Mouse (Mus musculus) v-Abl transformed pro-B cells (cell line): ENCODE results near the gene Mchr1.

ENCODE experiments used
- in situ Hi-C, 2 experiments: fragments of 400-800 bp; cut with MboI; formaldehyde crosslinking; loops; one replicate each; pipeline ENCODE4 v1.15.1; 2025; ENCODE audit not compliant: unreplicated experiment in 2 of 2

The Mchr1 gene

DNA sequence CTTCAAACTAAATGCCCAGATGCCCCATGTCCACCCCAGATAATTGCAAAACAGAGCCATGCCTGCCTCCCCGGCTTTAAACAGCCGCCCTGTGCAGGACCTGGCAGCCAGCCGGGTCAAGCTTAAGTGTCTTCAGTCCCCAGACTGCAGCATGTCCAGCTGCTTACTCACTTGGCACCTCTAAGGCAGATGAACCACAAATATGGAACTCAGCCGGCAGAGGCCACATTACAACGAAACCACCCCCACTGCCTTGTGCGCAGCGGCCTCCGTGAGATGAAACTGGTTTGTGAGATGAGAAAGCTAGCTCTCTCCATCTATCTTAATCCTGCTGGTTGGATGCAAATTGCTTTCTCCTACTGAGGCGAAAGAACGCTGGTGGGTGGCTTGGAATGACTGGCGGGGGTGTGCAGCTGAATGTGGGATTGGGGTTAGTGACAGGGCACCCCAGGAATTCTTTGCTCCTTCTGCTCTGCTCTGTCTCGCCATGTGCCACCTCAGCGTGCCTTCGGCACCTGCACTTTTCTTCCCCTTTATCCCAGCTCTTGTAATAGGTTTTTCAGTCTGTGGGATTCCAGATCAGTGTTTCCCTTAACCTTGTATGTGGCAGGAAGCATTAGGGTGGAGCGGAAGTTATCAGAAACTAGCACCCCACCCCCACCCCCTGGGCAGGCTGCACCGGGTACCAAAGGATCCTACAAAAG lies 29.2 kb downstream of the Mchr1 start:
- in situ Hi-C loops = no loop called here

DNA sequence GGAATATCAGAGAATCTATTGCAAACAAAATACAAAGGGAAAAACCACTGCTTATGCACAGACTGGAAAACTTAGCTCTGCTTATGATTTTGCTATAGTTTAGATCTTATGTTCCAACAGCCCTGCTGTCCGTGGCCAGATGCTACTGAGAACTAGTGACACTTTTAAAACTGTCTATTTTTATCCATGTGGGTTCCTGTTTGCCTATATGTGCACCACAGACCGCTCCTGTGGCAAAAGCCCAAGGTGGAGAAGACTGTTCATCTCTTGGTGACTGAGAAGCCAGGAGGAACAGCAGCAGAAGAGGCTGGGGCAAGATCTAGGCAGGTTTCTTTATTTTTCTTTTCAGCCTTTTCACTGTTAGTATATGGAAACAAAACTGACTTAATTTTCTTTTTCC lies 32.1 kb downstream of the Mchr1 start:
- in situ Hi-C loops = no loop called here

DNA sequence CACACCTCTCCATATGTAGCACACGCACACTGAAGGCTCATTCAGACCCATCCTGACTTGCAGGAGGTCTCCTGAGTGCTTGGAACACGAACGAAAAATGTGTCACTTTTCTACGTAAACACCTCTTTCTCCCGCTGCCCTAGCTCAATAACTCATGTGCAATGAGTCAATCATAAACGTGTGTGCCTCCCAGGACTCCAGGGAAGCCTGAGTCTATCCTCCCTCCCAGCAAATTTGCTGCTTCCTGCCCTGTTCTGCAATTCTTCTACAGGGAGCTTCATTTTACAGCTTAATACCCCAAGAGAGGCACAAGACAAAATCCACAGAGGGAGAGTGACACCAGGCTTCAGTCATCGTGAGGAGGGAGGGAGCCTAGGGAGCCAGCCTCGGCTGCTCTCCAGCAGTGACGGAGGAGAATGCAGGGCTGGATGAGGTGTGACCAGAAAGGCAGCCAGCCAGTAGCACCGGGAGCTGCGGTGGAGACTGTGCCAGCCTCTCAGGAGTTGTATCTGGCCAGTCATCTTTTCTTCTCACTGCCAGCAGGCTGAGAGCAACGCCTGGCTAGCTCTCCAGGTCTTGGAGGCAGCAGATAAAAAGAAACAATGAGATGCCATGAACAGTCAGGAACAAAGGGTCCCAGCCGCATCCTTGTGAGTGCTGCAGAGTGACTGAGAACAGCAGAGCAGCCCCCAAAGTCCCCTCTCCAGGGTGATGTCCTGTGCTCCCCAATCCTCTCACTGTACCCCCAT lies 37.2 kb downstream of the Mchr1 start:
- in situ Hi-C loops = no loop called here

DNA sequence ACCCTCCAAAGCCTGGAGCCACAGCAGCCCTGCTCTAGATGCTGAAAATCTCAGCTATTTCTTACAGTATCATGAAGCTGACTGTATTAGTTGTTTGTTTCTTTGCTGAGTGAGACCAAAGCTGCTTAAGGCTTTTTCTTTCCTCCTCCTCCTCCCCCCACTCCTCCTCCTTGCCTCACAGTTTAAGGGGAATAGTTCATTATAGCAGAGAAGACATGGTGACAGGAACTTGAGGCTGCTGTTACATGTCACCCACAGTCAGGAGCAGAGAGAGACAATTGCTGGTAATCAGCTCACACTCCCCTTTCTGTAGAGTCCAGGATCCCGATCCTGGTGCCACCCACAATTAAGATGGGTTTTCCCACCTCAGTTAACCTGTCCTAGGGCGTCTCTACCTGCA lies 38.1 kb downstream of the Mchr1 start:
- in situ Hi-C loops = no loop called here

DNA sequence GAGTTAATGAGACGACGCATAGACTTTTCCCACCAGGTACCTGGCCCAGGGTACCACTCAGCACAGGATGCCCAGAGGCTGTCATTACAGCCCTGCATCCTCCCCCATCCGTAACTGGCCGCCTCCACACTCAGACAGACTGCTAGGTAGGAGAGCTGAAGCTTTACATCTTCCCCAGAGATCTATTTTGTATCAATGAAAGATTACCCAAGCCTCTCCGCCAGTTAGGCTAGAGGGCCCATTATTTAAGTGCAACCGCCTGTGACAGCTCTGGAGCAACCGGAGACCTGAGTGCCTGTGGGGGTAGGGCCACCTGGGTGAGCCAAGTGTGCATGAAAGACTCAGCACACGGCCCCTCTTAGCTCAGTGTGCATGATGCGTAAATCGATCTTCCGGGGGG lies 42.6 kb downstream of the Mchr1 start:
- in situ Hi-C loops = no loop called here

DNA sequence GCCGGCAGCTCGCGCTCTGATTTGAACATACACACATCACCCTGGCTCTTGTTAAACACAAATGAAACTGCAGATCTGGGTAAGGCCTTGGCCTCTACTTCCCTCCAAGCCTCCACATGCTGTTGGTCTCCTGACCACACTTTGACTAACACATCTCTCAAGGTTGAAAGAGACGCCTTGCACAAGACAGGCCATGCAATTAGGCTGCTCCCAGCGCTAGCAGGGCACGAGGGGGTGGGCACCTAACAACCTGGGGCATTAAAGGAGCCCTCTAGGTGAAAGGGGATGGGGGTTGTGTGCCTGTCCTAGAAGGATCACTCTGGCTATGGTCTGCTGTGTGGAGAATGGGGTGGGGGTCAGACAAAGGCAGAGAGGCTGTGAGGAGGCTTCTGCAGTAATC lies 43.4 kb downstream of the Mchr1 start:
- in situ Hi-C loops = no loop called here

DNA sequence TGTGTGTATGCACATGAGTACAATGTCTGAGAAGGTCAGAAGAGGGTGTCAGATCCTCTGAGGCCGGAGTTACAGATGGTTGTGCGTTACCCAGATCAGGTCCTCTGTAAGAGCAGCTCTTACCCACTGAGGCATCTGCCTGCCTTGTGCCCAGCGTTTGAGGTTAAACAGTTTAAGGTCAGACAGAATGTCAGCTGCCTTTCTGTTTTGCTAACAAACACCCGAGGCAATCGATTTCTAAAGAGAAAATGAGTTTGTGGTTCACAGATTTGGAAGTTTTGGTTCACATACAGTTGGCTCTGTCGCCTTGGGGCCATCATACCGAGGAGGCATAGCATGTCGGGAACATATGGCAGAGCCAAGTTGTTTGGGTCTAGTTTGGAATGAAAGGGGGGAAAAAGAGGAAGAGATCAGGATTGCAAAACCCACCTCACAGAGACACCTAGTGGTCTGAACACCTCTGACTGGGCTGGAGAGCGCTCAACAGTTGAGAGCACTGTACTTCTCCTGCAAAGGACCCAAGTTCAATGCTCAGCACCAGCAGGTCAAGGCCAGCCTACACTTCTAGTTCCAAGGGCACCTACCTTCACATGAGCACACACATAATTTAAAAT lies 48.9 kb downstream of the Mchr1 start:
- in situ Hi-C loops = no loop called here
